Mouse (Mus musculus) cerebellum, adult 8-10 months (tissue): ENCODE measurements around the gene Hat1.
A peak's percentile ranks its signal among the peaks of the same experiment; 100 is the strongest.
"Not testable (repeated sequence)": the region's sequence is repeated elsewhere in the genome, so short reads cannot be mapped to it uniquely, and the experiment has no call there.

Experiments
- DNase-seq: peaks from one replicate; pipeline ENCODE4 v3.0.0; 2022

Hat1 gene

DNA sequence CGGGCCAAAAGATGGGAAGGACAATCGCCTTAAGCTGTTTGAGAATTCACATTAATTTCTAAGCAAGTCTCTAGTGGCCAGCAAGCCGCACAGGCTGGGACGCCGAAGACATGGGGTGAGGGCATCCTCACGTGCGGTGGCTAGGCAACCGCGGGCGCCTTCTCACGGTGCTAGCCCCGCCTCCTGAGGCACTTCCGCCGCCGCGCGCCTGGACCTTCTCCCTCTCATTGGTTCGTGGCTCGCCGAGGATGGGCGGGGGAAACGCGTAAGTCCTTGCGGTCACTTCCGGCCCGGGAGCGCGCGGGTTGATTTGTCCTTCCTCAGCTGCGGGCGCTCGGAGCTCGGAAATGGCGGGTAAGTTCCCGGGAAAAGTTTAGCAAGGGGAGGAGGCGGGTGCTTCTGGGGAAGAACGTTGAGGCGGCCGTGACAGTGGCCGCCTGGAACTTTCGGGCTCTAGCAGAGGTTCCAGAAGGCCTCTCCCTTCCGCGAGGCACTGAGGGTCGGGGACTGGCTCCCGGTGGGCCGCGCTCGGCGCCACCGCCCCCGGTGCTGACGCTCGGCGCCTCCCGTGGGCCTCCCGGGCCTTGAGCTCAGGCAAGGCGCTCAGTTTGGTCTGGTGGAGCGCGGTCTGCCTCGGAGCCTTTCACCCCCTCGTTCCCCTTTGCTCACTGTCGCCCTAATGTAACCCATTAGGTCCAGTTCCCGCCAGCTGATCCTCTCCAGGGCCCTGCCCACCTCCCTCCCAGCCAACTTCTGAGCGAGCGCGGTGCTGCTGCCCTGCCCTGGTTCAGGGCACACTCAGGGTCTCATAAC is at the start of gene Hat1:
Gene Hat1 (plus strand): TSS at position 8 of the 813 bp plus-strand sequence.
- DNase-seq, result peak; percentile 90

DNA sequence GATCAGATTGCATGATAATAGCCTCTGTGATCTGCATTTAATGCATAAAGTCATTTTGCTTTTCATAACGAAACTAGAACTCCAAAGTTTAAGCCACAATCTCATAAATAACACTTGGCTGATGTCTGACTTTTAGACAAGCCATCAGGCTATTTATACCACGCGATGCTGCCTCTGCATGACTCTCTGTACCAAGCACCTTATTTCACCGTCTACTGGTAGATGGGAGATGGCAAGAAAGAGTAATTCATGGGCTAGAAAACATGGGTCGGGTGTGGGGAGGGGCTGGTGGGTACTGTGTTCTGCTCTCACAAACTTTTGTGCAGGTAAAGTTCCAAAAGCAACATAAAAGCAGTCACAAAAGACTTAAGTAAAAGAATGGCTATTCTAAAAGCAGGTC is 48.6 kb upstream of the Hat1 start:
- DNase-seq, result no peak

DNA sequence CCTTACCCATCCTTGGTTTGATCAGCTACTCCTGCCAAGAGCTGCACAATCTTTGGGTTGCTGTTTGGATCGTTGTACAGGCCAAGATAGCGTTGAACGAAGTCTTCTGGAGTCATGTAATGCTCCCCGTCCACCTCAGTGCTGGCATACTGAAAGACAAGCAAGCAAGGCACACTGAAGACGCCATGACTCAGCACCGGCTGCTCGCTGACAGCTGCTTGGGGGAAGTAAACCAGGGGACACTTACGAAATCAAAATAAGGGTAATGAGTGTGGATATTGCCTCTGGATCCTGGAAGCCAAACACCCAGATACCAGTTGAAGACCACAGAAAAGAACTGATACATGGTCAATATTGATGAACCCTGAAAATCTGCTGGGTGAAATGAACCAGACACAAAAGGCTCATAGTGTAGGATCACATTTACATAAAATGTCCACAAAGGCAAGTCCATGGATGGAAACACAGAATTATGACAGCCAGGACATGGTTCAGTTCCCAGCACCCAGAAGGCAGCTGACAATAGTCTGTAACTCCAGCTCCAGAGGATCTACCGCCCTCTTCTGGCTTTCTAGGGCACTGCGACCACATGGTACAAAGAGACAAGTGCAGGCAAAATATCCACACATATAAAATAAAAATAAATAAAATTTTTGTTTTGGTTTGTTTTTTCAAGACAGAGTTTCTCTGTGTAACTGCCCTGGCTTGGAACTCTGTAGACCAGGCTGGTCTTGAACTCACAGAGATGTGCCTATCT is 44.7 kb upstream of the Hat1 start:
- DNase-seq, result no peak

DNA sequence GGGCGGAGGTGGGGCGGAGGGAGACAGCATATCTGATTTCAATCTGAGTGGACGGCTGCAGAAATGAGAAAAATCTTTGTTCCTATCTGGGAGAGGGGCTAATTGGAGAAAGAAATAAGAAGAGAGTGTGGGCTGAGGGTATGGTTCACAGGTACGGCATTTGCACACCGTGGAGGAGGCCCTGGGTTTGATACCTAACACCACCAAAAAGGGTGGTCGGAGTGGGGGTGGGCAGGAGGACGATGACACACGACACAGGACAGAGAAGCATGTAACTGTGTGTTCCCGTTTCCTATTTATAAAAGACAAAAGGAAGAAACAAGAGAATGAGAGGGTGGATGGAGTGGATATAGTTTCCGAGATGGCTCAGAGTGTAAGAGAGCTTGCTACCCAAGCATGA is 41.6 kb upstream of the Hat1 start:
- no peak for DNase-seq

DNA sequence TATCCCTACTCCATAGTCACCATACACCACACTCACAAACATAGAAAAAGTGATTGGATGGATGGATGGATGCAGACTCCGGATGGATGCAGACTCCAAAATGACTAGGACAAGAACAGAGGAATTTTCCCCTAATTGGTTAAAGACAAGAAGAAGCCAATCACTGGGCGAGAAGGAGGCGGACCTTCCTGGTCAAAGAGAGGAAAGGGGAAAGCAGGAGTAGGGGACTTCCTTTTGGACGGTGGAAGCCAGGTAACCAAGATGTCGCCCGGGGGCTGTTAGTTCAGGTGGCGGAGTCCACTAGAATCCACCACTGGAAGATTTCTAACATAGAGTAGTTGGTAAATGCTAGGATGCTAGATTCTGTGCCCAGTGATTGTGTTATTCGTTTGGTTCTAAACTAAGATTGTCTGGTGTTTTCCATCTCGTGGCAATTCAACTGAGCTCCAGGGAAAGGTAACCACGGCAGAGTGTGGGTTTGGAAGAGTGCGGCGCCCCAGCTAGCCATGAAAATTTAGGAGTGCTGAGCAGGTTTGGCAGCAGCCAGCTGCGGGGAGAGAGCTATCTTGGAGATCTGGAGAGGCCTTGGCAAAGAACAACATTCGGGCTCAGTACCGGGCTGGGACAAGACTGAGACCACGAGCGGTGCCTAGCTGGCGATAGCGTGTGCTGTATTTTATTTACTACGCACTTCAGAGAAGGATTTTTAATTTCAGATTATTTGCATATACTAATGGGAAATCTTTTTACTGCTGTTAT is 40.8 kb upstream of the Hat1 start:
- DNase-seq, result no peak

DNA sequence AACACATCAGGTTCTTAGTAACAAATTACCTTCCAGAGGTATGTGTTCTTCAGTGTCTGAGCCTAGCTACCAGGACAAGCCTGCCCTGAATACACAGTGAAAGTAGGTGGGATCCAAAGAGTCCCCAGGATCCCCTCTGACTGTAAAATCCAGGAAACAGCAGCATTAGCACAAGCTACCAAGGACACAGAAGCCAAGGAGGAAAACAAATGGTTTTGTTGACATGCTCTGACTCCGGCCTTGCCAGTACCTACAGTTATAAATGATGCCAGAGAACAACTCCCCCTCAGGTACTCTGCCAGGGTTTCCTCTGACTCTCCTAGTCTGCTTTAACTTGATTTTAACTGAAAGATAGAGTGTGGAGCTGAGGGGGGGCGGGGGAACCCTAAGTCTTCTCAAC is 39.2 kb upstream of the Hat1 start:
- no peak for DNase-seq

DNA sequence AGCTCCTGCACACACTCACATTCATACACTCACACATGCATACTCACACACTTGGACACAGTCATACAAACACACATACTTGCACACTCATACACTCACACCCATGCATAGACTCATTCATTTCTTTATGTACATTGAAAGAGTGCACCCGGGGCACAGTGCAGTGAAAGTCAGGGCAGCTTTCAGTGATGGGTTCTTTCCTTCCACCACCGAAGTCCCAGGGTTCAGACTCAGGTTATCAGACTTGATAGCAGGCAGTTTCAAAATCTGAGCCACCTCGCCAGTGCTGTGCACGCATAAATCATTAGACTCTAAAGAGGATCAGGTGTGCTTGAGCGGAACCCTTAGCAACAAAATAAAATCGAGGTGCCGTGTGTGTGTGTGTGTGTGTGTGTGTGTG is 38.6 kb upstream of the Hat1 start:
- no peak for DNase-seq

DNA sequence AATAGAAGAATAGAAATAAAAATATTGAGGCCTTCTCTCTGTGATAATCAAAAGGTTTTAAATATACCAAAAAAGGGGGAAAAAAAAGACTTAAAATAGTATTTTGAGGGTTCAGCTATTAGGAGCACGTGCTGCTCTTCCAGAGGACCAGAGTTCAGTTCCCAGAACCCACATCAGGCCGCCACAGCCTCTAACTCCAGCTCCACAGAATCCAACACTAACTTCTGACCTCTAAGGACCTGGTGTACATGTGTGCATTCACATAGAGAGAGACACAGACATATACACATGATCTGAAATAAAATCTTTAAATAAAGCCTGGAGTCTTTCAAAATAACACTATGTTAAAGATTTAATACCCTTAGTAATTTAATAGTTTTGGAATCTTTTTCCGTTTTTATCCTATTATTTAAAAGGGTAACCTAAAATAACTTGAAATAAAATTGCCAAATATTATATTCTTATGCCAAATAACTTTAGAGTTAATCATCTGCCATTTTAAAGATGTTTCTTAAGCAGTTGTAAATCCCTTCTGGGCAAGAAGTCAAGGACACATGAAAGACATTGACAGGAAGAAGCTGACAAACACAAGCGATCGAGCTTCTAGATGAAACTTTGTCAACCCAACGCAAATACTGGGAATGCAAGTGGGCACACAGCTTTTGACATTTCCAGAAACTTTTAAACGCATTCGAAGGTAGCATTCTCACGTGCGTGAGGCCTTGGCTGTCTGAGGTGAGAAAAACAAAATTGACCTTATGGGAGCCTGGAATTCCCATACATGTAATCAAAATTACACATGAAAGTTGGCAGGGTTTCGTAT is 37.6 kb upstream of the Hat1 start:
- DNase-seq, result no peak

DNA sequence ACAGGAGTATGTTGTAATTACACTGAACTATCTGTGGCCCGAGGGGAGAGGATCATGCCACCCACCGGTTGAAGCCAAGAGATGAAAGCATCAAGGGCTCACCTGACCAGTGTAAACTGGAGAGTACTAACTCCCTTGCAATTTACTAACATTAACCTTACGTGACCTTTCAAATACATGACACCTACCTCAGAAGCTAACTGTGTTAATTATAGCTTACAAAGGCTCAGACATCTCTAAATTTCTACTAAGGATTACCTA is 37.1 kb upstream of the Hat1 start:
- no peak for DNase-seq

DNA sequence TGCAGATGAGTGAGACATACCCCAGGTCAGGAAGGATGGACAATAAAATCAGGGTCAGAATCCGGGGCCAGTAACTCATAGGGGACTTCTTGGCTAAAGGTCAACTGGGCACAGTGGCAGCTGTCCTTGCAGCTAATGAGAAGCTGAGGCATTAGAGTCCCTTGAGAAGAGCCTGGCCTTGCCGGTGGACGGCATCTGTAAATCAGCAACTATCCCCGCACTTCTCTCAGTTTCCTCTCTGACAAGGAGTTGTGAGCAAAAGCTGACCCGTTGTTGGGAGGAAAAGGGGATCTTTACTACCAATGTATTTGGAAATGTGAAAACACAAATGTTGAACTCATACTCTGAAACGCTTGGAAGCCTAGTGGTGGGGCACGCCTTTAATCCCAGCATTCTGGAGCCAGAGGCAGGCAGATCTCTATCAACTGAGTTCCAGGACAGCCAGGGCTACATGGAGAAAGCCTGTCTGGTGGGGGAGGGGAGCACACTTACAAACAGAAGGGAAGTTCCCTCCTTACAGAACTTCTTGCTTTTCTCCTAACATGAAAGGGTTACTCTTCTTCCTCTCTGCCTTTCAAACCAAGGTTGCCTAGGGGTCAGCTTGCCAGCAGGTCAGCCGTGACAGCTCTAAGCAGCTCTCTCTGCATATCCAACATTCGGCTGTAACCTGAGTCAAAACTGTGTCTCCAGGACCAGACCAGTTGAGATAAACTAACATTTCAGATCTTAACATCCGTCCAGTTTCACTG is 35.3 kb upstream of the Hat1 start:
- DNase-seq, result no peak

DNA sequence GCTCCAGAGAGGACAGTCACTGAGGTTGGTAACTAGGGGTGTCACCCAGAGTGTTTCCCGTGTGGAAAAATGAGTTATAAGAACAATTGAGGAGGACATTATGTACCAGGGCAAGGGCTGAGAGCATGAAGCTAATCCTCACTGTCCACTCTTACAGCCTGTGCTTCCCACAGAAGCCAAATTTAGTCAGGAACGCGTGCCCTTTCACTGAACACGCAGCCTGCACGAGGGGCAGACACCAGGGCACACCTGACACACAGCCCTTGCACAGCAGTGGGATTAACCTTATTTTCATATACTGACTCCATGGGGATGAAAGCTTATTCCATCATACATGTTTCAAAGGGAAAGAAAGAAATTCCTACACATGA is 34.7 kb upstream of the Hat1 start:
- no peak for DNase-seq

DNA sequence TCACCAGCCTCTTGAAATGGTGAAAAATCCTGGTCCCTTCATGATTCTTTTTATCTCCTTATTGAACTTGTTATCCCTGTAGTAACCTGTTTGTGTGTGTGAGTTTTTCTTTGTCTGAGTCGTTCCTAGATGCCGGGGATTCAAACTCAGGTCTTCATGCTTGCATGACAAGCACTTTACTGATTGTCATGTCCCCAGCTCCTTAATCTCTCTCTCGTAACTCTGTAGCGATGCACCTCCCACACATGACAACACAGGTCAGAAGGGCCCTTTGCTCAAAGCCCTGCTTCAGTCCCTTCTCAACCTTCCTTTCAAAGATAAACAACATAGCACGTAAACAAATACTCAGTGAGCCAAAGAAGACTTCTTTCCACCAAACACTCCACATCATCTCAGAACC is 30.4 kb upstream of the Hat1 start:
- DNase-seq, result no peak

DNA sequence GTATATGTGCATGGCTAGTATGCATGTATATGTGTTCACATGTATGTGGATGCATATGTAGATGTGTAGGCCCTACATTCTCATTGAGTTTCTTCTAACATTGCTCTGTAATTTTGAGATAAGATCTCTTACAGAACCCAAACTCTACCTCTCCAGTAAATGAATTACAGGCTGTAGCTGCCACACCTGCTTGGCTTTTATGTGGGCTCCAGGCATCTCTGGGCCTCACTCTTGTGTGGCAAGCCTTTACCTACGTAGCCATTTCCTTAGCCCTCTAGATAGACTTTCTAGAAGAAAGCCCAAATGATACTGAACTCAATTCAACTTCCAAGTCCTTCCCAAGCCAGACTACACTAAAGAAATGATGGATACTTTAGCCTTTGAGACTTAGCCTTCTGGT is 28.6 kb upstream of the Hat1 start:
- DNase-seq, result no peak

DNA sequence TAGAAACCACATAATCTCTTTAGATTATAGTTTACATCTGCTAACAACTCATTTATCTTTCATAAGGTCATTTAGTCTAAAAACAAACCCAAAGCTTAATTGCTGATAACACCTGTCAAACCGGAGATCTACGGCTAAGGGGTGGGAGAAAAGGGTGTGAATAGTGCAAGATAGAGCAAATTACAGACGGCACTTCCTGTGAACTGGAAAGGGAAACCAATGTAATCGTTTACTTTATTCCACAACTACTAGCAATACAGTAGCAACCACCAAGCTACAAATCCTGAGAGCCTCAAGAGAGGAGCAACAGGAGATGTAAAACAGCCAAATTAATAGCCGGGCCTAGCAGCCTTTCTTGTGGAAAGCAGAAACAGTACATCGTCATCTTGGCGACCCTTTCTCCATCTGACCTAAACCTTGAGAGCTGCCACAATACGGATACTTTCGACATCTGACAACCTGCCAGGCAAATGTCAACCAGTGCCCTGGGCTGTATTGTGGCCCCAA is 22.1 kb upstream of the Hat1 start:
- no peak for DNase-seq

DNA sequence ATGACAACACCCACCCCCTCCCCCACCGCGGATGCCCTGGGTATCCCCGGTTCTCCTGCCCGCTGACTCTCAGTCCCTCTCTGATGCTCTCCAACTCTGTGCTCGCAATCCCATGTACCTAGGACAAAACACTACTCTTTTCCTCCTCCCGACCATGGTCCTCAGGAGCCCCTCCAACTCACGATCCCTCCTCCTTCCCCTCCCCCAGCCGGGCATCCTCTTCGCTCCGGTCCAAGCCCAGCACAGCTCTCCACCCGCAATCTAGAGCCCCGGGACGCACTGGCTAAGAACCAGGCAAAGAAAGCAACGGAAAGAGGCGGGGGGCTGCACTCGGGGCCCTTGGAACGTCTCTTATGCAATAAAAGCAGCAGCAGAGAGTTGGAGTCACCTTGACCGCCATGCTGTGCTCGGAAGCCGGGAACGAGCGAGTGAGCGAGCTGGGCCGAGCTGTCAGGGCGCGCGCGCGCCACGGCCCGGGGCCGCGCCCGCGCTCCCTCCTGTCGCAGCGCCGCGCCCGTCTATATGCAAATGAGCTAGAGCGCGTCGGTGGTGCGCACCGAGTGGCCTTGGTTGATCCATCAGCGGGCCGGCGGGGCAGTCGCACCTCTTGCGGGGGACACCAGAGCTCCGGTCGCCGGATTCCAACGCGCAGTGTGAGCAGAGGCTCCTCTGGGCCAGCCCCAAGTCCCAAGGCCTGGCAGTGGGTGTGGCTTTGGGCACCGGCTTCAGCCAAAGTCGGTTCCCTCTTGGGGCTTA is 21.5 kb upstream of the Hat1 start, which contains the start of gene Slc25a12:
Gene Slc25a12 (minus strand): TSS at position 625 of the 756 bp plus-strand sequence.
- peak; percentile 78 for DNase-seq

DNA sequence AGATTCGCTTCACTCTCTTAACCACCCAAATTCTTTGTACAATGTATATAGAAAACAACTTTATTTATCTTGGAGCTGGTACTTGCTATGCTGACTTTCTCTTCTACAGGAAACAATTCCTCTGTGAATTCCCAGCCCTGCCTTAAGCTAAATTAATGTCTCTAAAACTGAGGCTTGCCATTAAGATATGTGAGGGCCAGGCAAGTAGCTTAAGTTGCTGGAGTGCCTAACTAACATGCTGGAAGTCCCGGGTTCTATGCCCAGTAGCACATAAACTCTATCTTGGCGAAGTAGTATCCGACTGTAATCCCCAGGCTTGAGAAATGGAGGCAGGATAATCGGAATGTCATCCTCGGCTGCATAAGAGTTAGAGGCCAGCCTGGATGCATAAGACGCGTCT is 20.7 kb upstream of the Hat1 start:
- no peak for DNase-seq

DNA sequence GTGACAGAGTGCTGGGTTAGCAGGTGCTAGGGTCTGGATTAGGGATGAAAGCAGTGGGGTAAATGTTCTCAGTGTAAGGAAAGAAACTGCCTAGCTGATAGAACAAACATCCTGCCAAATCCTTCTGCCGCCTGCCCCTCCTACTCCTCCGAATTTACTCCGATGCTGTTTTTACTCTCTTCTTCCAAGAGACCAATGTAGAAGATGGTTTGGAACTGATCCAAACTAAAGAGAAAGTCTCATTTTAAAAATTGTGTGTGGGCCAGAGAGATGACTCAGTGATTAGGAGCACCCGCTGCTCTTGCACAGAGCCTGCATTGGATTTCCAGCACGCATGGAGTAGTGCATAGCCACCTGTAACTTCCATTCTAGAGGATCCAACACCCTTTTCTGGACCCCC is 17.0 kb upstream of the Hat1 start:
- no peak for DNase-seq

DNA sequence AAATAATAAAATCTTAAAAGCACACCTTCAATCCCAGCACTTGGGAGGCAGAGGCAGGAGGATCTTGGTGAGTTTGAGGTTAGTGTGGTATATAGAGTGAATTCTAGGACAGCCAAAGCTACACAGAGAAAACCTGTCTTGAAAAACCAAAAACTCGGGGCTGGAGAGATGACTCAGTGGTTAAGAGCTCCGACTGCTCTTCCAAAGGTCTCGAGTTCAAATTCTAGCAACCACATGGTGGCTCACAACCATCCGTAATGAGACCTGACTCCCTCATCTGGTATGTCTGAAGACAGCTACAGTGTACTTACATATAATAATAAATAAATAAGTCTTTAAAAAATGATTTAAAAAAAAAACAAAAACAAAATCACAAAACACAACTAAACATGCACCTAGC is 16.5 kb upstream of the Hat1 start:
- DNase-seq, result not testable (repeated sequence)

DNA sequence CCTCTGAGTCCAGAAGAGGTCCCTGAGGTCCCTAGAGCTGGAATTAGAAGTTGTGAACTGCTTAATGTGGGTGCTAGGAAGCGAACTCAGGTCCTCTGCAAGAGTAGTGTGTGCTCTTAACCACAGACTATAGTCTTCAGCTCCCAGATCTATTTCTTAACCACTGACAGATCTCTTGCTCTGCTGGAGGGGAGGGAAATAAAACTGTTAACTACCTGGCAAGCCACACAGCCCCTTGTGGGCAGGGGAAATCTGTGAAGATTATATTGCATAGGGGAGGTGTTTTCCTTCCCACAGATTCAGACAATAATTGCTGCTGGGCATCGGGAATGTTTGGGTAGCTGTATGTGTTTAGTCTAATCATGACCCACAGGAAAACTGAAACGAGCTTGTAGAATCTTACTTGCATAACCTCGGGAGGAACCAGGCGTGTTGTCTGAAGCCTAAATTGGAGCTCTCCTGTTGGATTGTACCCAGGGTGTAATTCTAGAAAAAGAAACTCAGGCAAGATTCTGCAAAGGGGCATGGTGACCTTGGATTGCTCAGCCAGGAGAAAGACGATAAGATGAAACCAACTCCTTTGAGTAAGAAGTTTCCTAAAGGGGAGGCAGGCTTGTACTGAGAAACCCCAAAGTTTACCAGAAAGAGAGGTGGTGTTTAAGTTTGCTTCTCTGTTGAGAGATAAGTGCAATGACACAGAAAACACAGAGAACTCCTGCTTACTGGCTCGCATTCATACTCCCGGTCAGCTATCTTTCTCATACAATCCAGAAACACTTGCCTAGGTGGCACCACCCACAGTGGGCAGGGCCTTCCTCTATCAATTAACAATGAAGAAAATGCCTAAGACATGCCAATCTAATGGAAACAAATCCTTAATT is 14.2 kb upstream of the Hat1 start:
- DNase-seq, result no peak

DNA sequence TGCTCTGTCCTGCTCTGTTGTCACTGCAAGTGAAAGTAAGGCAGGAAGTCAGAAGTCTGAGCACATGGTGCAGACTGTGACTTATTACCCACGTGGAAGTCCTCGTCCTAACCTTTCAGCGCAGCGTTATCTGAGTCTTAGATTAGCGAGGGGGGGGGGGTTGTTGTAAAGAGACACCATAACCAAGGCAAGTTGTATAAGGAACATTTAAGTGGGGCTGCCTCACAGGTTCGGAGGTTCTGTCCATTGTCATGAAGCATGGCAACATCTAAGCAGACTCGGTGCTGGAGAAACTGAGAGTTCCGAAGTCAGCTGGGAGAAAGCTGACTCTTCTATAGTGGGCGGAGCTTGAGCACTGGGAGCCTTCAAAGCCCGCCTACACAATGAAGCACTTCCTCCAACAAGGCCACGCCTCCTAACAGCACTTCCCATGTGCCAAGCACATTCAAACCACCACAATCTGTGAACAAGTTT is 12.3 kb upstream of the Hat1 start:
- no peak for DNase-seq
